Mouse (Mus musculus) c-Kit-positive CD71-negative TER-119-negative erythroid progenitor cells, embryonic 14.5 days (primary cell): ENCODE measurements around the gene Hist1h2bj.
"Not testable (repeated sequence)": the region's sequence is repeated elsewhere in the genome, so short reads cannot be mapped to it uniquely, and the experiment has no call there.

Source experiments
- DNase-seq: peaks from one replicate; pipeline ENCODE4 v3.0.0-alpha.2; 2013; ENCODE audit warnings: low read depth

Hist1h2bj gene

DNA sequence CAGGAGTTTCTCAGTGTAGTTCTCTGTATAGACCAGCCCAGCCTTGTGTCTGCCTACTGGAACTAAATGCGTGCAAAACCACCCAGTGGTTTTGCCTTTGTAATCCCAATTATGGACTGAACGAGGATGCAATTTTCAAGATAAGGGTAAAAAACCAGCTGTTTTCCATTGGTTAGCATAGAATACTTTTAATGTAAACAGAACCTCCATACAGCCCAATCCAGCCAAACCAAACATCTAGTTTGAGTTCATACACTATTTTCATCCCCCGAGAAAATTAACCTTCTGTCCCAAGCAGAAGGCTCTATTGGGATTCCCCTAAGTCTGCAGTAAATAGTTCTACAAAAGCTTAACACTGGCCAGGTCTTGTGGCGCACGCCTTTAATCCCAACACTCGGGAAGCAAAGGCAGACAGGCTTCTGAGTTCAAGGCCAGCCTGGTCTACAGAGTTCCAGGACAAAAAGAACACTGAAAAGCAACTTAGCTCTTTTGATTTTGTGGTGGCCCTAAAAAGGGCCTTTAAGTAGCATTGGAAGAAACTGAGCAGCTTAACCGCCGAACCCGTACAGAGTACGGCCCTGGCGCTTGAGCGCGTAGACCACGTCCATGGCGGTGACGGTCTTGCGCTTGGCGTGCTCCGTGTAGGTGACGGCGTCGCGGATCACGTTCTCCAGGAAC lies 2.4 kb upstream of the Hist1h2bj start:
- DNase-seq, result peak; percentile 58

DNA sequence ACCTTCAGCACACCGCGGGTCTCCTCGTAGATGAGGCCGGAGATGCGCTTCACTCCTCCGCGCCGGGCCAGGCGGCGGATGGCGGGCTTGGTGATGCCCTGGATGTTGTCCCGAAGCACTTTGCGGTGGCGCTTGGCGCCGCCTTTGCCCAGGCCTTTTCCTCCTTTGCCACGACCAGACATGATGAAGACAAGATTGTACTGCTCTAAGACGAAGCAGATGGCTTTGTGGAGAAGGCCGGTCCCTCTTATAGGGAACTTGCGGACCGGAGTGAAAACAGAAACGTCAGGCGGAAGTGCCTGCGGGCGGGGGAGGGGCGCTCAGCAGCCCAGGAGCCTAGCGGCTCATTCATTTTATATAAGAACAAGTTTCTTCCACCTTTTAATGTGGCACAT lies 1.9 kb upstream of the Hist1h2bj start, which contains the start of gene Hist1h4i:
Gene Hist1h4i (minus strand): TSS at position 221 of the 395 bp plus-strand sequence.
- DNase-seq, result peak; percentile 95

DNA sequence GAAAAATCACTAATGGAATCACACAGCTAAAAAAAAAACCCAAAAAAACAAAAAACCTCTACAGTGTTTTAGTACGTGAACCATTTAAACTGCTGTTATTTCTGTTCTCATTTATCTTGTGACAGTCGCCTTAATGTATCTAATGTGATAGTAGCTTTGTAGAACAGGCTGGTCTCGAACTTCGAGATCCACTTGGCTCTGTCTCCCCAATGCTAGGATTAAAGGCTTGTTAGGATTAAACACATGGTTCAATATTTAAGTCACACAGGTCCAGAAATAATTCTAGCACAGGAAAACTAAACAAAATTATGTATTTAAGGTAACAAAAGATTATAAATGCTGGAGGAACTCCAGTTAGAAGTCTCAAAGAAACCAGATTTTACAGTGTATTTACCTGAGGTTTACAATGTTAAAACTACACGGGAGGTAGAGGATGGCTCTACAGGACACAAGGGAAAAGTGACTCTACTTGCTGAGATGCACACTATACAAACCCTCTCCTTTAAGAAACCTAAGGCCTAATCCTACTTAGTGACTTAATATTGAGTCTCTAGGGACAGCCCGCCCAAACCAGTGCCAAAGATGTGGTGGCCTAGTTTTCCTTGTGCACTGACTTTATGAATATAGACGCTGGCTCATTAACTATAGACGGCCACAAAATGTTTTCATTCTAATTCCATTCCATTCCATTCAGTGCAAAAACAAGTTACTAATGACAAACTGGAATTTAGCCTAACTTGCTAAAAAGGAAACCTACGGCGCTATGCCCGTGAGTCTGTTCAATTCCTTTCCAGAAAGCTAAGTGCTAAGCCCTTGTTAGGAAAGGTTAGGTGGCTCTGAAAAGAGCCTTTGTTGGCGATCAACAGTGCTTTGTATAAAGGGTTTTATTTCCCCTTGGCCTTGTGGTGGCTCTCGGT lies 1.1 kb upstream of the Hist1h2bj start:
- no peak for DNase-seq

DNA sequence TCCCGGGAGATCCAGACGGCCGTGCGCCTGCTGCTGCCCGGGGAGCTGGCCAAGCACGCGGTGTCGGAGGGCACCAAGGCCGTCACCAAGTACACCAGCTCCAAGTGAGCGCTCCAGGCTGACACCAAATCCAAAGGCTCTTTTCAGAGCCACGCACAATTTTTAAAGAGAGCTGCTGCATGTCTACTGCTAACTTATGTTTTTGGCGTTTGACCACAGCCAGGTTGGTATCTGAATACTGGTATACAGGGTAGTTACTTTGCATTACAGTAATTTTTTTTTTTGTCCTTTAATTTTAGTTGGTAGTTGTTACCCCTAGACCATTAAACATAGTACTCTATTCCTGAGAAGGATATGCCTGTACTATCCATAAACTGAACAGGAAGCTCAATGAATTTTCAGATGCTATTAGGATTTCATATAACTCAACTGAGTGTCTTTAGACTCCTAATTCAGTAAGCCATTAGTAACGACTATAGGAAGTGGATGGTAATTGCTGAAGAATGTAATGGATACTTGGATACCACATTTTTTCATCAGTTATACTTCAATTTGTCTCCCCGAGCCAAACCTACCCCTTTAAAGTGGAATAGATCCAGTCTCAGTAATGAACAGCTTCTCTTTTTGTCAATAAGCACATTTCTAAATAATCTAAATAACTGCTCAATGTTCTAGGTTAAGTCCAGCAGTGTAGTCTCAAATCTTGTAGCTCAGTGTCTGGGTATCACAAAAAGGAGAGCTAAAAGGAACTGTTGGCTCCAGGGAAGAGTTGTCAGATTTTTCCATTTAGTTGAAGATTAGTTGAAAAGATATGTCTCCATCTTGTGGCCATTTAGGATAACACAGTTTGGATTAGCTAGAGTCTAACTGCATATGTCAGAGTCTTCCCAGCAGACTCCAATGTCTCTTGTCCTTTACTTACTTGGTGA lies 753 bp downstream of the Hist1h2bj start:
- DNase-seq, result peak; percentile 57

DNA sequence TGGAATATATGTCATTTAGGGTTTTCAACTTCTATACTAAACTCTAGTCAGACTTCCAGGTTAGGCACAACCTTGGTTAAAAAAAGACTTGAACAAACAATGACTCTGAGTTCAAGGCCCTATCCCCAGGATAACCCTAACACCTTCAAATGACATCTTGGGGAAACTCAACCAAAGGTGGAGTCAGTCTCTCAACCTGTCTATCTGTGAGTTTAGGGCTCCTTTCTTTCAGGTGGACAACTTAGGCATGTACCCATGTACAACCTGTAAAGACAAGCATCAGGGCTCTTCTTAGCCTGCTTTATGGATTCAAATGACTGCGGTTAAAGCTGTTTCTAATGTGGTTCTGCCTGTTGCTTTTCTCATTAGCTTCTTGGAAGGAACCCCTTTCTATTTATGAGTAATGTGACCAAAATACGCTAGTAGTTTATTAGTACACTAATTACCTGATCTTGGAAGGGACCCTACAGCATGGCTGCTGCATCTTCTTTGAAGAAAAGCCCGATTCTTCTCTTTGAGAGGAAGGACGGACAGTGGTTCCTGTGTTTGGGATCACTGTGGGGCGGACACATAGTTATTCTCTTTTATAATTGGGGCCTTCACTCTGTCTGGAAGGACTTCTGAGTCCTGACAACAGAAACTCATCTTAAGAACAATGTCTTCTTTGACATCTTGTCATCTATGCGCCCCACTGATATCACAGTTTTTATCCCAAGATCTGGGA lies 1.6 kb downstream of the Hist1h2bj start:
- no peak for DNase-seq

DNA sequence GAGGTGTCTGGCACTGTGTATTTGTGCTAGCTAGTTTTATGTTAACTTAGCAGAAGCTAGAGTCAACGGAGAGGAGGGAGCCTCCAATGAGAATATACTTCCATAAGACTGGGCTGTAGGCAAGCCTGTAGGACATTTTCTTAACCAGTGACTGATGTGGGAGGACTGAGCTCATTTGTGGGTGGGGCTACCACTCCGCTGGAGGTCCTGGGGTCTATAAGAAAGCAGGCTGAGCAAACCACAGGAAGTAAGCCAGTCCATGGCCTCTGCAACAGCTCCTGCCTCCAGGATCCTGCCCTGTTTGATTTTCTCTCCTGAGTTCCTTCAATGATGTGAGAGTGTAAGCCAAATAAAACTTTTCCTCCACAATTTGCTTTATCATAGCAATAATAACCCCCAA lies 2.3 kb downstream of the Hist1h2bj start:
- no peak for DNase-seq

DNA sequence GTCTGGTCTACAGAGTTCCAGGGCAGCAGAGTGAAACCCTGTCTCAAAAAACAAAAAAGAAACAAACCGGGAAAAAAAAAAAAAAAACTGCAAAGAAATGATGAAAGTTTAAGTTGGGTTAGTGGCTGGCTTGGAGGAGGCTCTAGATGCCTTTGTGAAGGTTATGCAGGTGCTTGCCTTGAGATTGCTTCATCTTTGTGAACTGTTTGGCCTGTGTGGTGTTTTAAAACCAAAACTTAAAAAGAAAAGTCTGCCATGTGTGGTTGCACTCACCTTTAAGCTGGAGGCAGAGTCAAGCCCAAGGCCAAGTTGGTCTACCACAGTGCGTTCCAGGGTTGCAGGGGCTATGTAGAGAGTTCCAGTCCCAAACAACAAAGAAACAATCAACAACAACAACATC lies 6.0 kb downstream of the Hist1h2bj start:
- DNase-seq, result no peak

DNA sequence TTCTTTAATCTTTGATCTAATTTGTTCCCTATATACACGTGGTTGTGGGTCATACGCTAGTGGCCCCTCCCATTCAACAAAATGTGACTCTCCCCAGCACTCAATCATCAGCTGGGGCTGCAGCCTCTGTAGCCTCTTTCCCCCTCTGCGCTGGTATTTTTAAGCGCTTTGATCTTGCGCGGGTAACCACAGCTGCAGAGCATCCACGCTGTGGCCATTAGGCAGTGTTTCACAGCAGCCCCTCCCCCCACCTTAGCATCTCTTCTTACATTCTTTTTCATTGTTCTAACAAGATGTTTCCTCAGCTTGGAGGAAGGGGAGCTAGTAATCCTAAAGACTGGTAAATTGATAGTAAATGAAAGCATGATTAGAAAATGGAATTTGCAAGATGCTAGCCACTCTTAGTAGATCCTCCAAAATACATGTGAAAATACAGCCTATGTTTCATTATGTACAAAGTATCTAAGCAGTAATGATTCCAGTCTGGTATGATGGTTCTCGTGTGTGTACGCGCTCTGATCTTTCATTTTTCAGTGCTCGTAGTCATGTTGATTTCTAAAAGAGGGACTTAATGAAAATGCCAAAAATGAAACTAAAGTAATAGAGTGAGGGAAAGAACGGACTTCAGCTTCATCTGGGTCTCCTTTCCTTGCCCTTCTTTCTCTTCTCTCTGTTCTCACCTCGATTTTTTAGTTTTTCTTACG lies 6.9 kb downstream of the Hist1h2bj start:
- no peak for DNase-seq

DNA sequence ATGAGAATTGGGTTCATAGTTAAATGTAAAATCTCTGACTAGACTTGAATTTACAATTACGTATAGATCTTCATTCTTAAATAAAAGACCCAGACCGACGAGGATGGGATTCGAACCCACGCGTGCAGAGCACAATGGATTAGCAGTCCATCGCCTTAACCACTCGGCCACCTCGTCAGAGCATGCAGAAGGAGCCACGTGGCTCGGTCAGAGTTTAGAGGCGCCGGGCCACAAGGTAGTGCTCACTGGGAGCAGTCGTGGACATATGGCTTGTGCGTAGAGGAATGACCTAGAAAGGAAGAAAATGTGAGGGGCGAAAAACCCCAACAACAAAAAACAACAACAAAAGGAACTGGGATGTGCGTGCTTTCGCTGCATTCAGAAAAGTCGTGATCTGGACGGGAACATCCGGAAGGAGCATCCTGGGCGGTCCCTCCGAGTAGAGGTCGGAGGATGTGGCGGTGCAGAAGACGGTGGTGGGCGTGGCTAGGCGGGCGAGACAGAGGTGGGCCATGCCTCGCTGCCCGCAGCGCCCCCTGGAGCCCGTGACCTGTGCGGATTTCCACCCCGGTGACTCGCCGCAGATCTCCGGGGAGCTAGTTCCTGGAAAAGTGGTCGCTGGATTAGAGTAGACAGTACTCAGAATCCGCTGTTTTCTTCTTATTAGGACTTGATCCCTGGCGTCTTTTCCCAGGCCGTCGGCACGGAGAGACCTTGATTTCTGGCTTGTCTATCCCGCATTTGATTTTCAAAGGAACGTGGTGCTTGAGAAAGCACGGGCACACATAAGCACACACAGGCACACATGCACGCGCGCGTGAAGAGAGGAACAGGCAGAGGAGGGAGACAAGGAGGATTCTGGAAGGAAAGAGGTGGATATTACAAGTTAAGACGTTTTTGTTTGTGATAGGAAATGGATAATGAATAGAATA lies 7.8 kb downstream of the Hist1h2bj start:
- DNase-seq, result peak; percentile 92

DNA sequence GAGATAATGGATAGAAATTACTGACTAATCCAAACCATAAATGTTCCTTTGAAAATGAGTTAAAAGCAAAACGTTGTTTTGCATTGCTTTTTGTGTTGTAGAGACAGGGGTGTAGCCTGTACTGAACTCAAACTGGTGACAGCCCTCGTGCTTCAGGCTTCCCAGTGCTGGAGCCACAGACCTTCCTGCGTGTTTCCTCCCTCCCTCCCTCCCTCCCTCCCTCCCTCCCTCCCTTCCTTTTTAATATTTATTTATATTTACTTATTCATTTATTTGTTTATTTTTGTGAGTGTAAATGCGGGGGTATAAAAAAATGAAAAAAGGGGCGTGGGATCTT lies 8.5 kb downstream of the Hist1h2bj start:
- DNase-seq, result no peak

DNA sequence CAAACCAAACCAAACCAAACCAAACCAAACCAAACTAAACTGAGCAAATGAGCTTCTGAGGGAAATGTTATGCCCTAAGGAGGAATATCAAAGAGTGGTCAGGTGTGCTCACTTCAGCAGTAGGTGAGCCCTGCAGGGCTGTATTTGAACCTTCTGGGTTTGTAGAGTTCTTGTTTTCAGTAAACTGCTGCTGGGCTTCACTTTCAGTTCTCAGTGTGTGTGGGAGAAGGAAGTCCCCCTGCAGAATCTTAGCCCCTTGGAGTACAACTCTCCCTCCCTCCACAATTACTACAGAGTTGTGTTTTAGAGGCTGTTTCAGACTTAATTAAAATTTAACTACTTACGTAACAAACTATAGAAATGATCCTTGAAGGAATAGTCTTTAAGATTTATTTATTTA lies 10.7 kb downstream of the Hist1h2bj start:
- no peak for DNase-seq

DNA sequence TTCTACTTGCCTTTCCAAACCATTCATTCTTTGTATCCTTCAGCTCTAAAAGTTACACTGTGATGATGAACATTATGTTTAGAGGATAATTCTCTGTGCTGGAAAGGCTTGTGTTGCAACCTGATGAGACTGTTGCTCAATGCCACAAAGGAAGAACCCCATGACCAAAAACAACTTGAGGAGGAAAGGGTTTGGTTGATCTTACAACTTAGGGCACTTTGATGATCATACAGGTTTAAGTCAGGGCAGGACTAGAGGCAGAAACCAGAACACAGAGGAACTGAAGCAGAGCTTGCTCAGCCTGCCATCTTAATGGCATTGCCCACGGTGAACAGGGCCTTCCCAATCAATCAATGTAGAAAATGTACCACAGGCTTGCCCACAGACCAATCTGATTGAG lies 18.4 kb downstream of the Hist1h2bj start:
- DNase-seq, result no peak

DNA sequence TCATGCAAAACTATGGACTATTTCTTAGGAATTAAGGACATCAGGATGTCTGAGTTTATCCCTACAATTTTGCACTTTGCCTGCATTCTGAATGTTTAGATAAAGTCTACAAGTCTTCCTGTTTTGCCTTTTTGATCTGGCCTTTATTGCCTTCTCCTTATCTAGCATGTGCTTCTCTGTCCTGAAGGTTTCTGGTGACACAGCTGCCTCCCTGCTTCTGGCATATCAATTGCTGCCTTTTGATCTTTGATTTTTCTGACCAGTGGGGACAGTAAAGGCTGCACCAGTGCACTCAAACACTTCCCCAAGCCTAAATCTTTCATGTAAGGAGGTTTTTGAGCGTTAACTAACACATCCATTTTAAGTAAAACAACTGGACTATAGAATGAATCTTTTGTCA lies 20.5 kb downstream of the Hist1h2bj start:
- no peak for DNase-seq

DNA sequence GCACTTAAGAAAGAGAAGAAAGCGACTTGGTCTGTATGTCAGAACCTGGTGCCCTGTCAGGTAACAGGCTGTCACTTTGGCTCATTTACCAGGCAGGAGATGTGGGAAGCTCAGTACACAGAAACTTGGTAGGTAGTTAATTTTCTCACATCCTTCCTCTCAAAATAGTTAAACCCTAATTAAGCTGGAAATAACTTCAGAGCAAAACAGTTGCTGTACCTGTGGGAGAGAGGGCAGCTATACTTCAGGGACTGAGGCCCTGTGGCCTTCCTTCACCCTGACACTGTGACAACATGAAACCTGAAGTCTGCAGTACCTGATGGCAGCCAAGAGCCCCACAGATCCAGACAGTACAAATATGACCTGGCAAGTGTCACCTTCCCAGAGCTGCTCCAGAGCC lies 41.1 kb downstream of the Hist1h2bj start, which contains the start of gene Vmn1r188:
Gene Vmn1r188 (plus strand): TSS at position 301 of the 400 bp plus-strand sequence.
- DNase-seq, result not testable (repeated sequence)
